Mouse (Mus musculus): Measurements from ENCODE around the gene Prtn3. TPM values are rescaled to one million over a fixed set of nuclear protein-coding genes. Genes with fewer than 3 reads are reported as not detected.
A peak's percentile ranks its signal among the peaks of the same experiment; 100 is the strongest.

Prtn3 gene
- total RNA-seq, 2 experiments from 2014 or later = 1.1 TPM; not detected in 1

DNA sequence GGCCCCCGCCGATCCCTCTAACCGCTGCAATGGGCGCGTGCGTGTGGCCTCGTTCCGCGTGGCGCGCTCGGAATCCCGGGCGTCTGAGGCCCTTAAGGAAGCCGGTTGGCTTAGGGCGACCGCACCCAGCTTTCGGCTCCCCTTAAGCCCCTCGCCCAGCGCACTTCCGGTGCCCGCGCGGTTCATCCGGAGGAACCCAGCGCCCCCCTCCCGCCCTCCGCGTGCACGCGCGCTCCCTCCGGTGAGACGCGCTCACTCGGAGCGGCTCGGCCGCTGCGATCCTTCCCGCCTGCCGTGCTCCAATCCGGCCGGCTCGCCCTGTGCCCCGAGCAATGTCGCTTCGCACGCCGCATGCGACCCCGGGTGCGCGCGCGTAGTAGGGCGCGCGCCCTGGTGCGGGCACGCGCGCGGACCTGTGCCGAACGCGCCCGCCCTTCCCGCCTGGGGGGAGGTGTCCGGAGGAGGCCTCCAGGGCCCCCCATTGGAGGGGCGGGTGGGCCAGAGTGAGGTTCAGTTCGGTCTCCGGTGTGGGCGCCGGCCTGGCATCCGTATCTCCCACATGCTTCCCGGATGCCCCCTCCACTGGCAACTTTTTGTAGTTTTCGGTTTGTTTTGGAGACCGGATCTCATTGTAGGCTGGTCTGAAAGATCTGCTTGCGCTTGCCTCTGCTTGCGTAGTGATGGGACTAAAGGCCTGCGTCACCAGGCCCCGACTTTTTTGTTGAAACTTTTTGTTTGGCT is 19.3 kb upstream of the Prtn3 start:
- DNase-seq (ENCODE audit: low spot score in 2 of 2) = peak; percentile 65 to 70

GRCm38 (mm10) chr10:79855558-79856184 is 18.6 kb upstream of the Prtn3 start:
- peak in 1 of 2 experiments; percentile 37 for DNase-seq (ENCODE audit: low spot score in 2 of 2)

GRCm38 (mm10) chr10:79856280-79856679 is 18.0 kb upstream of the Prtn3 start:
- no peak for DNase-seq (ENCODE audit: low spot score in 2 of 2)

GRCm38 (mm10) chr10:79856704-79857451 is 17.4 kb upstream of the Prtn3 start:
- no peak for DNase-seq (ENCODE audit: low spot score in 2 of 2)

DNA sequence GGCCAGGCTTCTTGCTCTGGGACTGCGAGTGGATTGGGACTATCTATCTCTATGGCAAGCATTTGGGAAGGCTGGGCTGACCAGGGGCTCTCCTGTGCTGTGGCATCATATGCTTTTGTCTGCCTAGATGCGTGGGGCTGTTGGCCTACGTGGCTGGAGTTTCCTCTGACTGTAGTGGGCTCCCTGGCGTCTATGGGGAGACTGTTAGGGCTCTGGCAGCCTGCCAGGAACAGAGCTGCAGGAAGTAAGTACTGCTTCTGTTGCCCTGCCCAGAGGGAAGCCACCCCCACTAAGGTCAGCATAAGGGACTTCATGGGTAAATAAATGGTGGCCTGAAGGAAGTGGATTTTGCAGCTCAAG is 16.8 kb upstream of the Prtn3 start:
- peak in 1 of 2 experiments; percentile 69 for DNase-seq (ENCODE audit: low spot score in 2 of 2)

DNA sequence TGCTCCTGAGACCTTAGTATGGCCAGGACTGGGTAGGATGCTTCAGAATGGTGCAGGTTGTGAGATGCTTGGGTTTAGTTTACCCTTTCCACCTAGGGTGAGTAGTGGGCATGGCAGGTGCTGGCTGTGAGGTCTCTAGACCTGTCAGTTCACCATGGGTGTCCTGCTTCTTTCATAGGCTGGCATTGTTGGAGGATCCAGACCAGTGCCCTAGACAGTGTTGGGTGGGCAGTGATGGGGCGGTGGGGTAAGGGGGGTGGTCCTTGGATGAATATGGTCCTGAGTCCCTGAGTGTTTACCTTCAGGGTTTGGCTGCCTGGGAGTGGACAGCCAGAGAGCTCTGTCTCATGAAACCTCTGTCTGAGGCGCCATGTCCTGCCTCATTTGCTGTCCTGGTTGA is 16.4 kb upstream of the Prtn3 start:
- DNase-seq (ENCODE audit: low spot score in 2 of 2) = no peak

DNA sequence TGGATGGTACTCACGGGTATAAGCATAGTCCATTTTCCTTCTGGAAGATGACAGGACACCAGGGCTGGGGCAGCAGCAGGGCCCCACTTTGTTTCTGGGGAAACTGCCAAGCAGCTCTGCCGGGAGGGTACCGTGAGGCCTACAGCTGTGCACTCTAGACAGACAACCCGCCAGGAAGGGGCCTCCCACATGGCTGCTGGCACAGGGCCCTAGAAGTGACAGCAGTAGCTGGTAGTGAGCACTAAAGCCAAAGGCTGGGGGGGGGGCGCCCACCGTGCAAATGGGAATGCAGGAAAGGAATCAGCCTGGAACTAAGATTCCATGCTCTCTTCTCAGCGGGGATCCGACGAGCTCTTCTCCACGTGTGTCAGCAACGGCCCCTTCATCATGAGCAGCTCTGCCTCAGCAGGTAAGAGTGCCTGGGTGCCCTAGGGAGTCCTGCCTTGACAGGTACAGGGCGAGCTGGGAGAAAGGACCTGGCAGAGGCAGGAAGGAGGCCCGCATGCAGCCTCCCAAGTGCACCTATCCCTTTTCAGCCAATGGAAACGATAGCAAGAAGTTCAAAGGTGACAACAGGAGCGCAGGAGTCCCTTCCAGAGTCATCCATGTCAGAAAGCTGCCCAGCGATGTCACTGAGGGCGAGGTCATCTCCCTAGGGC is 15.7 kb upstream of the Prtn3 start:
- DNase-seq (ENCODE audit: low spot score in 2 of 2) = peak in 1 of 2 experiments; percentile 53

DNA sequence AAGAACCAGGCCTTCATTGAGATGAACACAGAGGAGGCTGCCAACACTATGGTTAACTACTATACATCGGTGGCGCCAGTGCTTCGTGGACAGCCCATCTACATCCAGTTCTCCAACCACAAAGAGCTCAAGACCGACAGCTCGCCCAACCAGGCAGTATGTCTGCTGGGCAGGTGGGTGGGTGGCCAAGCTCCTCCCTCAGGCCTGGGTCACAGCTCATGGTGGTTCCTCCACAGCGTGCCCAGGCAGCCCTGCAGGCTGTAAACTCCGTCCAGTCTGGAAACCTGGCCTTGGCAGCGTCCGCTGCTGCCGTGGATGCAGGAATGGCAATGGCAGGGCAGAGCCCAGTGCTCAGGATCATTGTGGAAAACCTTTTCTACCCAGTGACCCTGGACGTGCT is 15.2 kb upstream of the Prtn3 start:
- no peak for DNase-seq (ENCODE audit: low spot score in 2 of 2)

GRCm38 (mm10) chr10:79860079-79860911 is 14.0 kb upstream of the Prtn3 start:
- DNase-seq (ENCODE audit: low spot score in 2 of 2) = no peak

DNA sequence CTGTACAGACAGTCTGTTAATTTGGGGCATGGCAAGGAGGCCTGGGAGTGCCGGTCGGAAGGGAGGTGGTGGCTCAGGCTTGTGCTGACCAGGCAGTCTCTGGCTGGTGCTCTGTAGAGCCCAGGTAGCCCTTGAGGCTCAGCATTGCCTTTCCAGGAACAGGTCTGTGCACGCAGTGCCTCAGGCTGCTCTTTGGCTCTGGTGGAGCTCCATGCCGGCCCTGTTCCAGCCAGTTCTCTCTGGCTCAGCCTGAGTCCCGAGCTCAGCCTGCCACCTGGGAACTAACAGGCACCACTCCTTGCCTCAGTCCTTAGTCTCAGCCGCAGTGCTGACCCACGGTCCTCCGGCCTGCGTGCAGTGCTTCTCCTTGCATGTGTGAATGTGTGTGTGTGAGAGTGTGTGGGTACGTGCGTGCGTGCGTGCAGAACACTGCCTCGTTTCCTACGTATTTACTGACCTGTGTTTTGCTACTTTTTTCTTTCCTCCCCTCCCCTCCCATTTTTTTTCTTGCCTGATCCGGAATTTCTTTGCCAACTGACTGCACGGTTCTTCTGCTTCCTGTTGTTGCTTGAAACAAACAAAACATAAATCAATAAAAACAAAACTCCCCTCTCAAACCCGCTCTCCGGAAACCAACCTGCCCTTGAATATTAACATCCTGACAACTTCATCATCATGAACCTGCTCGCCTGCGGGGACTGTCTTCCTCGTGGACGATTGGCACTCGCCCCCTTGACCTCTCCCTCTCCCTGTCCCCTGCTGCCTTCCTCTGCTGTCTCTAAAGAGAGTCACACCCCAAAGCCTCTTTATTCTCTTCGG is 12.8 kb upstream of the Prtn3 start:
- DNase-seq (ENCODE audit: low spot score in 2 of 2) = no peak

GRCm38 (mm10) chr10:79862049-79862788 is 12.1 kb upstream of the Prtn3 start:
- DNase-seq (ENCODE audit: low spot score in 2 of 2) = no peak

DNA sequence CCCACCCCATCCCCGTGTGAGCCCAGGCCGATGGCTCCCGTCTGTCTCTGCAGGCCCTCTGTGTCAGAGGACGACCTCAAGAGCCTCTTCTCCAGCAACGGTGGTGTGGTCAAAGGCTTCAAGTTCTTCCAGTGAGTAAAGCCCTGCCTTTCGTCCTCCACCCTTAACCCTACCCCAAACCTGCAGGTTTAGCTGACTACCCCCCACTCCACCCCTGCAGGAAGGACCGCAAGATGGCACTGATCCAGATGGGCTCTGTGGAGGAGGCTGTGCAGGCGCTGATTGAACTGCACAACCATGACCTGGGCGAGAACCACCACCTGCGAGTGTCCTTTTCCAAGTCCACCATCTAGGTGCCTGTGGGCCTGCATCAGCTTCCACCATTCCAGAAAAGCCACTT is 11.4 kb upstream of the Prtn3 start:
- DNase-seq (ENCODE audit: low spot score in 2 of 2) = no peak

GRCm38 (mm10) chr10:79864351-79865188 is 9.7 kb upstream of the Prtn3 start:
- peak in 1 of 2 experiments; percentile 26 for DNase-seq (ENCODE audit: low spot score in 2 of 2)

- peak in 1 of 2 experiments; percentile 32 for DNase-seq (ENCODE audit: low spot score in 2 of 2)
These were observed 9.1 kb upstream of the Prtn3 start for GRCm38 (mm10) chr10:79865189-79865601.

DNA sequence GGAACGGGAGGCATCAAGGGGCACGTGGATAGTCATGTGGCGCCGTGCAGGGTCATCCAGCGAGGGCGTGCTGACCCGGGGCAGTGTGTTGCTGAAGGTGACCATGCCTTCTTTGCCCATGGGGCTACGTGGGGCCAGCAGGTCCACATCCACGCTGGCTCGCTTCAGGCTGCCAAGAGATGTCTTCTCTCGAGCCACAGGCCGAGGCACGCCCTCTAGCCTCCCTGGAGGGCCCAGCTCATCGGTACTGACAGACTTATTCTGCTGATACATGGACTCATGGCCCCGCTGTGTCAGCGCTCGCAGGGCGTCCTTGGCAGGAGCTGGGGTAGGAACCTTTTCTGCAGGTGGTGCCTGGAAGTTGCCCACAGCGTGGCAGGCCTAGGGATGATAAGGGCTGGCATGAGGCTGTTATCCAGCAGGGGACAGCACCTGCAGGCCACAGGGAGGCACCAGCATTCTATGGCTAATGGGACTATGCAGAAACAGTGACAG is 8.4 kb upstream of the Prtn3 start:
- DNase-seq (ENCODE audit: low spot score in 2 of 2) = peak in 1 of 2 experiments; percentile 35

GRCm38 (mm10) chr10:79866601-79867000 is 7.7 kb upstream of the Prtn3 start:
- no peak for DNase-seq (ENCODE audit: low spot score in 2 of 2)

- no peak for DNase-seq (ENCODE audit: low spot score in 2 of 2)
These were observed 2.4 kb upstream of the Prtn3 start for GRCm38 (mm10) chr10:79871845-79872244.

DNA sequence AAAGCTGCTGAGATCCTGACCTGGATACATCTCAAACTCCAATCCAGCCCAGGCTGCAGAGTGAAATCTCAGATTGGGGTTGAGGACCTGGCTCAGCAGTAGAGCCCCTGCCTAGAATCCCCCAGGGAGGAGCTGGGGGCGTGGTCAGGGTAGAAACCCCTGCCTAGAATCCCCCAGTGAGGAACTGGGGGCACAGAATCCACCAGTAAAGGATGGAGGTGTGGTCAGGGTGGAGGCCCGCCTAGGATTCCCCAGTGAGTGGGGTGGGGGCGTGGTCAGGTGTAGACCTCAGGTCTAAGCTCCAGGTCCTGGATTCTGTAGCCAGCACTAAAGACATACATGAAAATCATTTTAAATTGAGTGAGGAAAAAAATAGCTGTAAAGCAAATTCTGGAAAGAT is 1.4 kb upstream of the Prtn3 start:
- no peak for DNase-seq (ENCODE audit: low spot score in 2 of 2)

All from adrenal gland, adult 18-20 months (tissue).